Mouse (Mus musculus) ES-E14 (cell line): ENCODE results near the gene Rab4a.

ENCODE experiments used
- ZC3H11A ChIP-seq: IDR thresholded peaks from 2 replicates; pipeline ENCODE4 v1.6.1; 2012; ENCODE audit warnings: low read depth, mild to moderate bottlenecking, inconsistent platforms, low read length, borderline replicate concordance
- ZNF384 ChIP-seq: IDR thresholded peaks from 2 replicates; pipeline ENCODE4 v1.6.1; 2012; ENCODE audit warnings: low read depth, low read length, inconsistent platforms

DNA sequence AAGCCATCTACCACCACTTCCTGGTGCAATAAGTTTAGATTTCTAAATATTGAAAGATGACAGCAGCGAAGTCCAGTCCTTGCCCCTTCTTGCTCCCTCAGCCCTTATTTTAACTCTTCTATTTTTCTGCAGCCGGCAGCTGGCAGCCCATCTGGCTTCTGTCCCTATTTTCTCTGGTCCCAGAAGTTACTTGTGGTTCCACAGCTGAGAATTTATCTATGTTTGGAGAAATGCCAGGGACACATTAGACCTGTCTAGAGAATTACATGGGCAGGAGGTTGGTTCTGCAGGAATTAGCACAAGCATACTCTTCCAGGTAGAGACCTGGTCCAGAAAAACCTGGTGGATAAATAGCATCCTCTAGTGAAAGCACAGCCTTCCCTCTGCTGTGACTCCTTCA lies 72.1 kb downstream of the Rab4a start:
- TF ChIP-seq ZNF384 (no peak), ZC3H11A (no peak)
